Mouse (Mus musculus): Measurements from ENCODE around the gene Pacsin2. TPM values are rescaled to one million over a fixed set of nuclear protein-coding genes. Genes with fewer than 3 reads are reported as not detected.

Pacsin2 gene
- polyA plus RNA-seq, 1 experiment from 2014 or later, result 53.5 TPM

- WGBS, result 75% methylated on average over 7 of the region's 7 CpGs
- Histone ChIP-seq H3K27me3 (ENCODE audit: control insufficient read depth, insufficient read depth, low read length) (no peaks in the 10 kb centered on the region), H3K4me3 (ENCODE audit: low read depth, low read length) (no peak overlapping the region), H3K36me3 (ENCODE audit: control insufficient read depth, insufficient read depth, low read length) (no peaks in the 10 kb centered on the region), H3K27ac (ENCODE audit: low read length) (no peak overlapping the region), H3K9me3 (ENCODE audit: control insufficient read depth, low read depth, low read length) (no peaks in the 10 kb centered on the region), H3K4me1 (ENCODE audit: control insufficient read depth, insufficient read depth, low read length) (peaks cover 20% of the 10 kb centered on the region), H3K4me2 (replicated peaks; ENCODE audit: low read depth, low read length) (no peak overlapping the region), H3K9ac (replicated peaks; ENCODE audit: low read depth, low read length) (no peak overlapping the region)
- no peak for ATAC-seq (ENCODE audit: insufficient number of reproducible peaks, insufficient read depth, low FRiP score, low read depth)
These were observed 34.0 kb downstream of the Pacsin2 start for GRCm38 (mm10) chr15:83430419-83430818.

GRCm38 (mm10) chr15:83428586-83428985 is 35.8 kb downstream of the Pacsin2 start:
- H3K27ac ChIP-seq (ENCODE audit: low read length), result no peak overlapping the region
- no peak overlapping the region for H3K9ac ChIP-seq (replicated peaks; ENCODE audit: low read depth, low read length)
- H3K4me3 ChIP-seq (ENCODE audit: low read depth, low read length), result no peak overlapping the region
- ATAC-seq (ENCODE audit: insufficient number of reproducible peaks, insufficient read depth, low FRiP score, low read depth), result no peak
- WGBS, result 95% methylated on average over 1 of the region's 1 CpGs
- H3K9me3 ChIP-seq (ENCODE audit: control insufficient read depth, low read depth, low read length), result no peaks in the 10 kb centered on the region
- no peaks in the 10 kb centered on the region for H3K27me3 ChIP-seq (ENCODE audit: control insufficient read depth, insufficient read depth, low read length)
- H3K4me1 ChIP-seq (ENCODE audit: control insufficient read depth, insufficient read depth, low read length), result peaks cover 17% of the 10 kb centered on the region
- H3K36me3 ChIP-seq (ENCODE audit: control insufficient read depth, insufficient read depth, low read length), result no peaks in the 10 kb centered on the region
- no peak overlapping the region for H3K4me2 ChIP-seq (replicated peaks; ENCODE audit: low read depth, low read length)

GRCm38 (mm10) chr15:83427294-83428163 is 36.9 kb downstream of the Pacsin2 start:
- H3K4me1 ChIP-seq (ENCODE audit: control insufficient read depth, insufficient read depth, low read length), result peaks cover 7% of the 10 kb centered on the region
- 71% methylated on average over 9 of the region's 9 CpGs for WGBS
- ATAC-seq (ENCODE audit: insufficient number of reproducible peaks, insufficient read depth, low FRiP score, low read depth), result no peak
- H3K9ac ChIP-seq (replicated peaks; ENCODE audit: low read depth, low read length), result no peak overlapping the region
- no peaks in the 10 kb centered on the region for H3K9me3 ChIP-seq (ENCODE audit: control insufficient read depth, low read depth, low read length)
- no peaks in the 10 kb centered on the region for H3K36me3 ChIP-seq (ENCODE audit: control insufficient read depth, insufficient read depth, low read length)
- H3K4me3 ChIP-seq (ENCODE audit: low read depth, low read length), result no peak overlapping the region
- H3K27ac ChIP-seq (ENCODE audit: low read length), result no peak overlapping the region
- no peaks in the 10 kb centered on the region for H3K27me3 ChIP-seq (ENCODE audit: control insufficient read depth, insufficient read depth, low read length)
- H3K4me2 ChIP-seq (replicated peaks; ENCODE audit: low read depth, low read length), result no peak overlapping the region

GRCm38 (mm10) chr15:83425794-83426193 is 38.6 kb downstream of the Pacsin2 start:
- Histone ChIP-seq H3K27me3 (ENCODE audit: control insufficient read depth, insufficient read depth, low read length) (no peaks in the 10 kb centered on the region), H3K9ac (replicated peaks; ENCODE audit: low read depth, low read length) (no peak overlapping the region), H3K4me2 (replicated peaks; ENCODE audit: low read depth, low read length) (no peak overlapping the region), H3K4me3 (ENCODE audit: low read depth, low read length) (no peak overlapping the region), H3K4me1 (ENCODE audit: control insufficient read depth, insufficient read depth, low read length) (no peaks in the 10 kb centered on the region), H3K27ac (ENCODE audit: low read length) (no peak overlapping the region), H3K9me3 (ENCODE audit: control insufficient read depth, low read depth, low read length) (no peaks in the 10 kb centered on the region), H3K36me3 (ENCODE audit: control insufficient read depth, insufficient read depth, low read length) (no peaks in the 10 kb centered on the region)
- 44% methylated on average over 5 of the region's 5 CpGs for WGBS
- no peak for ATAC-seq (ENCODE audit: insufficient number of reproducible peaks, insufficient read depth, low FRiP score, low read depth)

- Histone ChIP-seq H3K27me3 (ENCODE audit: control insufficient read depth, insufficient read depth, low read length) (no peaks in the 10 kb centered on the region), H3K4me2 (replicated peaks; ENCODE audit: low read depth, low read length) (no peak overlapping the region), H3K27ac (ENCODE audit: low read length) (no peak overlapping the region), H3K4me1 (ENCODE audit: control insufficient read depth, insufficient read depth, low read length) (no peaks in the 10 kb centered on the region), H3K36me3 (ENCODE audit: control insufficient read depth, insufficient read depth, low read length) (no peaks in the 10 kb centered on the region), H3K4me3 (ENCODE audit: low read depth, low read length) (no peak overlapping the region), H3K9ac (replicated peaks; ENCODE audit: low read depth, low read length) (no peak overlapping the region), H3K9me3 (ENCODE audit: control insufficient read depth, low read depth, low read length) (no peaks in the 10 kb centered on the region)
- 73% methylated on average over 4 of the region's 4 CpGs for WGBS
- no peak for ATAC-seq (ENCODE audit: insufficient number of reproducible peaks, insufficient read depth, low FRiP score, low read depth)
These were observed 39.1 kb downstream of the Pacsin2 start for GRCm38 (mm10) chr15:83425277-83425676.

GRCm38 (mm10) chr15:83423589-83424384 is 40.6 kb downstream of the Pacsin2 start:
- no peaks in the 10 kb centered on the region for H3K27me3 ChIP-seq (ENCODE audit: control insufficient read depth, insufficient read depth, low read length)
- H3K4me1 ChIP-seq (ENCODE audit: control insufficient read depth, insufficient read depth, low read length), result peaks cover under 1% of the 10 kb centered on the region; the same call in 1 of the 2 replicates
- 63% methylated on average over 5 of the region's 5 CpGs for WGBS
- no peaks in the 10 kb centered on the region for H3K9me3 ChIP-seq (ENCODE audit: control insufficient read depth, low read depth, low read length)
- H3K36me3 ChIP-seq (ENCODE audit: control insufficient read depth, insufficient read depth, low read length), result no peaks in the 10 kb centered on the region
- no peak overlapping the region for H3K4me2 ChIP-seq (replicated peaks; ENCODE audit: low read depth, low read length)
- ATAC-seq (ENCODE audit: insufficient number of reproducible peaks, insufficient read depth, low FRiP score, low read depth), result peak; percentile 68
- no peak overlapping the region for H3K27ac ChIP-seq (ENCODE audit: low read length)
- no peak overlapping the region for H3K4me3 ChIP-seq (ENCODE audit: low read depth, low read length)
- H3K9ac ChIP-seq (replicated peaks; ENCODE audit: low read depth, low read length), result no peak overlapping the region

- no peak overlapping the region for H3K9ac ChIP-seq (replicated peaks; ENCODE audit: low read depth, low read length)
- H3K27ac ChIP-seq (ENCODE audit: low read length), result no peak overlapping the region
- peaks cover 7% of the 10 kb centered on the region; the same call in 1 of the 2 replicates for H3K4me1 ChIP-seq (ENCODE audit: control insufficient read depth, insufficient read depth, low read length)
- 85% methylated on average over 15 of the region's 15 CpGs for WGBS
- H3K36me3 ChIP-seq (ENCODE audit: control insufficient read depth, insufficient read depth, low read length), result no peaks in the 10 kb centered on the region
- no peaks in the 10 kb centered on the region for H3K9me3 ChIP-seq (ENCODE audit: control insufficient read depth, low read depth, low read length)
- no peak overlapping the region for H3K4me3 ChIP-seq (ENCODE audit: low read depth, low read length)
- no peaks in the 10 kb centered on the region for H3K27me3 ChIP-seq (ENCODE audit: control insufficient read depth, insufficient read depth, low read length)
- H3K4me2 ChIP-seq (replicated peaks; ENCODE audit: low read depth, low read length), result no peak overlapping the region
- ATAC-seq (ENCODE audit: insufficient number of reproducible peaks, insufficient read depth, low FRiP score, low read depth), result peak; percentile 77; the same call in 1 of the 2 replicates
These were observed 42.0 kb downstream of the Pacsin2 start for GRCm38 (mm10) chr15:83422299-83422981.

- Histone ChIP-seq H3K27me3 (ENCODE audit: control insufficient read depth, insufficient read depth, low read length) (no peaks in the 10 kb centered on the region), H3K4me3 (ENCODE audit: low read depth, low read length) (no peak overlapping the region), H3K36me3 (ENCODE audit: control insufficient read depth, insufficient read depth, low read length) (no peaks in the 10 kb centered on the region), H3K9me3 (ENCODE audit: control insufficient read depth, low read depth, low read length) (no peaks in the 10 kb centered on the region), H3K27ac (ENCODE audit: low read length) (no peak overlapping the region), H3K4me2 (replicated peaks; ENCODE audit: low read depth, low read length) (no peak overlapping the region), H3K9ac (replicated peaks; ENCODE audit: low read depth, low read length) (no peak overlapping the region), H3K4me1 (ENCODE audit: control insufficient read depth, insufficient read depth, low read length) (peaks cover 7% of the 10 kb centered on the region; the same call in 1 of the 2 replicates)
- WGBS, result 76% methylated on average over 2 of the region's 2 CpGs
- no peak for ATAC-seq (ENCODE audit: insufficient number of reproducible peaks, insufficient read depth, low FRiP score, low read depth)
These were observed 44.8 kb downstream of the Pacsin2 start for GRCm38 (mm10) chr15:83419562-83419961.
